Mouse (Mus musculus) midbrain, embryonic 16.5 days (tissue): ENCODE results near the gene Mreg. TPM values are rescaled to one million over a fixed set of nuclear protein-coding genes. Genes with fewer than 3 reads are reported as not detected.

Experiments used
- ATAC-seq: fragments of 200-750 bp; cut with Nextera tagmentation; 2 replicates; pipeline ENCODE4 v1.8.0; 2017; ENCODE audit warnings: moderate TSS enrichment
- H3K27ac ChIP-seq: fragments of 300-500 bp; sonication (generic); 2 replicates; pipeline ENCODE4 v1.5.1; 2014; ENCODE audit warnings: mild to moderate bottlenecking, low read length, mixed read lengths
- H3K27me3 ChIP-seq: fragments of 300-500 bp; sonication (generic); 2 replicates; pipeline ENCODE4 v1.6.1; 2014; ENCODE audit warnings: low read depth, low read length, mixed read lengths; ENCODE audit not compliant: control insufficient read depth, insufficient read depth
- H3K36me3 ChIP-seq: fragments of 300-500 bp; sonication (generic); 2 replicates; pipeline ENCODE4 v1.6.1; 2014; ENCODE audit warnings: mild to moderate bottlenecking, low read length, moderate library complexity, mixed read lengths; ENCODE audit not compliant: control insufficient read depth, insufficient read depth
- H3K4me1 ChIP-seq: fragments of 300-500 bp; sonication (generic); 2 replicates; pipeline ENCODE4 v1.6.1; 2014; ENCODE audit warnings: mild to moderate bottlenecking, low read length, mixed read lengths; ENCODE audit not compliant: control insufficient read depth, insufficient read depth
- H3K4me2 ChIP-seq: fragments of 300-500 bp; sonication (generic); 2 replicates; pipeline ENCODE4 v1.6.1; 2014; ENCODE audit warnings: mild to moderate bottlenecking, low read length, mixed read lengths
- H3K4me3 ChIP-seq: fragments of 300-500 bp; sonication (generic); 2 replicates; pipeline ENCODE4 v1.5.1; 2014; ENCODE audit warnings: low read depth, mild to moderate bottlenecking, low read length, moderate library complexity, mixed read lengths
- H3K9ac ChIP-seq: fragments of 300-500 bp; sonication (generic); 2 replicates; pipeline ENCODE4 v1.6.1; 2014; ENCODE audit warnings: low read depth, low read length, mixed read lengths
- H3K9me3 ChIP-seq: fragments of 300-500 bp; sonication (generic); replicated peaks from 2 replicates; pipeline ENCODE4 v1.6.1; 2014; ENCODE audit warnings: mild to moderate bottlenecking, low read length, mixed read lengths; ENCODE audit not compliant: control insufficient read depth, poor library complexity, severe bottlenecking
- WGBS: fragments of 180-500 bp; shearing (Covaris S2); extraction: QIAGEN DNeasy Blood & Tissue Kit; methylation state at CpG from one replicate; pipeline ENCODE4 v1.1.7; 2014; 5-methylcytosine and 5-hydroxymethylcytosine counted together
- polyA plus RNA-seq: library from polyadenylated mRNA; unstranded; fragments of >200 nt; fragmentation: Nextera tagmentation; extraction: Ambion mirVana; gene quantifications from 2 replicates; pipeline ENCODE4 v1.2.1, GENCODE M21; 2015

Gene Mreg
- polyA plus RNA-seq, 1 experiment from 2014 or later = 1.9 TPM

DNA sequence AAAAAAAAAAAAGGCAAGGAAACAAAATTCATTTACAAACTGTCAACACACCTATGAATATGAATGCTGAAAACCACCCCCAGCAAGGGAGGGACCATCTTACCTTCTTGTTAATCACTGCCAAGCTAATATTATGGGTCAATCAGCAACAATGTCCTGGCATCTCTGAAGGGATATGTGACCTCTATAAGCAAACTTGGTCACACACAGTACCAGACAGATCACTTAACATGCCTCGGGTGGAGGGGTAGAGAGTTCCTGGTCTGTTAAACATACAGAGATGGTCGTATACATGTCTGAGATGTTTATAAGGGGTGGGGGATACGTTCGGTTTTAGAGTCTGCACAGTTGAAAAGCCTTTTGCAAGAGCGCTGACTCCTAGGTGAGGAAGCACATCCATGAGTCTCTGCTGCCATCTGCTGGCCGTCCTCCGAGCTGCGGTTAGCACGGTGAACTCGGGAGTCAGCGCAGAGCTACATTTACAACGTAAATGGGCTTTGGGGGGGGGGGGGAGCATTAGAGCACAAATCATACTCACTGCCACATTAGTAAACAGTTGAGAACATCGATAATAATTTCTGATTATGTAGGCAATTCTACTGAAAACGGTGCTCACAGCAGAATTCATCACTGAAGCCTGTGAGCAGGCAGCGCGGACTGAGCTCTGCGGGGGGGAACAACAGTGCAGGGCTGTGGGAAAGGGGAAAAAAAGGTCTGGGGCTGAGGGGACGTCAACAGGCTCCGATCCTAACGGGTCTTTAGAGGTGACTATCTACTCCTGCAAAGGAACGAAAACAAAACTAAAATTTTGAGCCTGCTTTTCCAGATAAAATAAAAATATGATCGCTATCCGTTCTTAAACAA is 88.4 kb downstream of the Mreg start:
- Histone ChIP-seq H3K4me2 (peak overlapping the region; percentile 43), H3K36me3 (no peaks in the 10 kb centered on the region), H3K9me3 (no peaks in the 10 kb centered on the region), H3K27me3 (no peaks in the 10 kb centered on the region), H3K4me3 (peak overlapping the region; percentile 17), H3K4me1 (peaks cover 3% of the 10 kb centered on the region; the same call in 1 of the 2 replicates), H3K9ac (0 out of 2 replicates have a peak overlapping the region, but pooled peaks have one; percentile 17), H3K27ac (no peak overlapping the region; the same call in 1 of the 2 replicates)
- WGBS = 24% methylated on average over 23 of the region's 23 CpGs
- ATAC-seq = peak; percentile 90

DNA sequence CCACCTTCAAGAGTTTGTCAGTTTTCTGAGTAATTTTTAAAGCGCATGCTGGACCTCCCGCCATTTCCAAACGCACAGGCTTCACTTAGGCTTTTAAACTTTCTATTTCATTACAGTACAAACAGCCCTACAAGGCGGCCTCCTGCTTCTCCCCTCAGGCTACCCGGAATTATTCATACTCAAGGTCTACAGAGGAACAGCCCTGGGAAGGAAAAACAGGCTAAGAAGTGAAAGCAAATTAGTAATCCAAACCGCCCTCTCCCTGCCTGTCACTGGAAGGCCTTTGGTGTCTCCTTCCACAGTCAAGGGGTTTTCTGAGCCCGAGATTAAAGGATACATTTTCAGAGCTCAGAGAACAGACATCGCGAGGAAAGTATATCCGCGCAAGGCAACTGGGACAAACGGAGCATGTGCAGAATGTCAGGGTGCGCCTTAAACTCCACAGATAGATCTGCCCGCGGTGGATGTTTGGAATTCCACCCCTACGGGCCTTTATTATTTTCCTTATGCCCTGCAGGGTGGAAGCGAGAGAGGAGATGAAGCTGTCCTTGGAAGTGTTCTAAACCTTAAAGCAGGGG is 90.4 kb downstream of the Mreg start:
- H3K9ac ChIP-seq = no peak overlapping the region
- peak overlapping the region; percentile 0; the same call in 1 of the 2 replicates for H3K4me2 ChIP-seq
- H3K27me3 ChIP-seq = no peaks in the 10 kb centered on the region
- H3K4me3 ChIP-seq = no peak overlapping the region
- peaks cover 3% of the 10 kb centered on the region; the same call in 1 of the 2 replicates for H3K4me1 ChIP-seq
- H3K9me3 ChIP-seq = no peaks in the 10 kb centered on the region
- WGBS = 70% methylated on average over 17 of the region's 17 CpGs
- peak; percentile 59 for ATAC-seq
- H3K27ac ChIP-seq = no peak overlapping the region
- no peaks in the 10 kb centered on the region for H3K36me3 ChIP-seq

GRCm38 (mm10) chr1:72119981-72120380 is 92.1 kb downstream of the Mreg start:
- H3K4me1 ChIP-seq = peaks cover 3% of the 10 kb centered on the region; the same call in 1 of the 2 replicates
- no peak overlapping the region for H3K4me3 ChIP-seq
- no peak overlapping the region for H3K4me2 ChIP-seq
- whole genome bisulfite sequencing = 59% methylated on average over 4 of the region's 4 CpGs
- H3K27ac ChIP-seq = no peak overlapping the region
- ATAC-seq = no peak
- no peaks in the 10 kb centered on the region for H3K27me3 ChIP-seq
- H3K9ac ChIP-seq = no peak overlapping the region
- H3K9me3 ChIP-seq = no peaks in the 10 kb centered on the region
- H3K36me3 ChIP-seq = no peaks in the 10 kb centered on the region

DNA sequence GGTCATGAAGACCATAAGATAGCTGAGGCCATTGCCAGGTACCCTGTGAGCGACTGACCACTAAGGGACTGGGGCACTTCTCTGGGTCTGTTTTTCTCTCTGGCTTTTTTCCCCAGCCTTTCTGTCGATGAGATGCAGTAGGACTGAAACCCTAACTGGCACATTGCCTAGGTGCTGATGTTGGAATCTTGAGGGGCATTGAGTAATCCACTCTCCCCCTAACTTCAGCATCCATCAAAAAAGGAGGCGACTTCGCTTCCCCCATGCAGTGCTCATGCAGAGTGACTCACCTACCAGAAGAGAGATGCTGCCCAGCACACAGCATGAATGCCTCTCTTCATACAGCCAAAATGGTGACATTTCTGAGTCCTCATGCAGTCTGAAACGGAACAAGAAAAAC is 97.9 kb downstream of the Mreg start:
- Histone ChIP-seq H3K27me3 (no peaks in the 10 kb centered on the region), H3K4me1 (no peaks in the 10 kb centered on the region), H3K9me3 (no peaks in the 10 kb centered on the region), H3K4me3 (no peak overlapping the region), H3K4me2 (no peak overlapping the region), H3K36me3 (no peaks in the 10 kb centered on the region), H3K27ac (no peak overlapping the region), H3K9ac (no peak overlapping the region)
- ATAC-seq = no peak
- 84% methylated on average over 5 of the region's 5 CpGs for WGBS

Other genes with a start within 250 kb of the Mreg start
- 5.9 and 8.3 TPM in 2 replicates for gene Pecr, start 72.0 kb upstream of the Mreg start, polyA plus RNA-seq
- gene Tmem169, start 72.1 kb upstream of the Mreg start, polyA plus RNA-seq = 40.8 and 42.5 TPM in 2 replicates
- 12.9 and 14.7 TPM in 2 replicates for gene Xrcc5, start 95.1 kb upstream of the Mreg start, polyA plus RNA-seq